Comparison of ENCODE assay signal across 7 mouse cellular contexts in genomic region chr3:66981101-66981661, GRCm38 (mm10). TPM values are rescaled to one million over a fixed set of nuclear protein-coding genes. Genes with fewer than 3 reads are reported as not detected.
A peak's percentile ranks its signal among the peaks of the same experiment; 100 is the strongest.
DNase-seq lines count a peak whose midpoint lies in the region; ATAC-seq and TF ChIP-seq lines count a peak whose summit lies in the region.

Gene Rsrc1, plus strand, starts transcription at chr3:66981390.

- no peaks in the 10 kb centered on the region for H3K9me3 ChIP-seq in embryonic facial prominence, embryonic 15.5 days (replicated peaks)
- H3K9me3 ChIP-seq in heart, postnatal 0 days (replicated peaks; ENCODE audit: control insufficient read depth, low read length) = no peaks in the 10 kb centered on the region
- no peaks in the 10 kb centered on the region for H3K9me3 ChIP-seq in lung, postnatal 0 days (ENCODE audit: low read length)

- no peak for TF ChIP-seq CTCF in Patski (IDR thresholded peaks at IDR 0.05)
- TF ChIP-seq CTCF in heart, postnatal 0 days (IDR thresholded peaks at IDR 0.05; ENCODE audit: low read depth) = no peak
- TF ChIP-seq CTCF in lung, postnatal 0 days (IDR thresholded peaks at IDR 0.05) = no peak
- TF ChIP-seq CTCF in small intestine, adult 2 months (IDR thresholded peaks at IDR 0.05; ENCODE audit: extremely low read depth, insufficient read length, insufficient replicate concordance, low read depth, low read length) = no peak

- ATAC-seq in CD4-positive, CD25-positive, alpha-beta regulatory T cell, adult 4 months = no peak
- peak; percentile 63 for ATAC-seq in Patski
- ATAC-seq in embryonic facial prominence, embryonic 15.5 days (ENCODE audit: insufficient number of reproducible peaks, low FRiP score, low TSS enrichment, low read depth) = peak; percentile 59; the same call in 1 of the 2 replicates
- peak; percentile 37; the same call in 1 of the 2 replicates for ATAC-seq in heart, postnatal 0 days (ENCODE audit: insufficient read depth, low read depth)
- ATAC-seq in lung, postnatal 0 days = peak; percentile 60

- TF ChIP-seq POLR2A in small intestine, adult 2 months (IDR thresholded peaks at IDR 0.05; ENCODE audit: low read depth, low read length) = no peak

- CTCF ChIA-PET in Patski (lab: Charles Lee) = no interaction called here

- H3K27me3 ChIP-seq in Patski = no peaks in the 10 kb centered on the region
- H3K27me3 ChIP-seq in embryonic facial prominence, embryonic 15.5 days = peaks cover 53% of the 10 kb centered on the region
- H3K27me3 ChIP-seq in heart, postnatal 0 days (ENCODE audit: control insufficient read depth, insufficient read depth, low read length) = peaks cover 85% of the 10 kb centered on the region
- peaks cover 80% of the 10 kb centered on the region for H3K27me3 ChIP-seq in lung, postnatal 0 days (replicated peaks; ENCODE audit: insufficient read depth, low read length)
- H3K27me3 ChIP-seq in small intestine, adult 2 months (ENCODE audit: control insufficient read depth, insufficient read depth, low read length) = peaks cover 61% of the 10 kb centered on the region

- peak within 1 kb of the TSS; percentile 85 for H3K4me2 ChIP-seq in embryonic facial prominence, embryonic 15.5 days (replicated peaks)
- peak within 1 kb of the TSS; percentile 76 for H3K4me2 ChIP-seq in heart, postnatal 0 days (ENCODE audit: low read depth, low read length)
- H3K4me2 ChIP-seq in lung, postnatal 0 days (replicated peaks; ENCODE audit: low read depth, low read length) = peak within 1 kb of the TSS; percentile 61

- no peaks in the 10 kb centered on the region for H3K36me3 ChIP-seq in embryonic facial prominence, embryonic 15.5 days
- H3K36me3 ChIP-seq in heart, postnatal 0 days (replicated peaks; ENCODE audit: control insufficient read depth, insufficient read depth, low read length) = no peaks in the 10 kb centered on the region
- H3K36me3 ChIP-seq in lung, postnatal 0 days (ENCODE audit: insufficient read depth, low read length) = no peaks in the 10 kb centered on the region
- no peaks in the 10 kb centered on the region for H3K36me3 ChIP-seq in small intestine, adult 2 months (ENCODE audit: control insufficient read depth, insufficient read depth, low read length)

- H3K4me3 ChIP-seq in embryonic facial prominence, embryonic 15.5 days (replicated peaks) = peak within 1 kb of the TSS; percentile 60
- H3K4me3 ChIP-seq in heart, postnatal 0 days (ENCODE audit: low read depth, low read length) = peak within 1 kb of the TSS; percentile 54
- peak within 1 kb of the TSS; percentile 40 for H3K4me3 ChIP-seq in lung, postnatal 0 days (ENCODE audit: low read depth, low read length)
- peak within 1 kb of the TSS; percentile 73 for H3K4me3 ChIP-seq in small intestine, adult 2 months (ENCODE audit: low read depth, low read length)

- POLR2A ChIA-PET in Patski (lab: Charles Lee) = interaction anchor here (0.6 to 1.3 kb wide), 4 partner anchors 9 to 418 kb away, joined by 3 to 6 read pairs (median 4); no protein-coding TSS in a partner anchor

- WGBS in embryonic facial prominence, embryonic 15.5 days = under 1% methylated on average over 55 of the region's 62 CpGs
- under 1% methylated on average over 48 of the region's 62 CpGs for WGBS in heart, postnatal 0 days
- 2% methylated on average over 51 of the region's 62 CpGs for WGBS in lung, postnatal 0 days
- WGBS in small intestine, adult 2 months = 1% methylated on average over 56 of the region's 62 CpGs

- H3K9ac ChIP-seq in embryonic facial prominence, embryonic 15.5 days = peak within 1 kb of the TSS; percentile 42
- peak within 1 kb of the TSS; percentile 22; the same call in 1 of the 2 replicates for H3K9ac ChIP-seq in heart, postnatal 0 days (replicated peaks; ENCODE audit: low read depth, low read length)
- H3K9ac ChIP-seq in lung, postnatal 0 days (replicated peaks; ENCODE audit: low read depth) = no peak within 1 kb of the TSS

- peaks cover 26% of the 10 kb centered on the region for H3K4me1 ChIP-seq in embryonic facial prominence, embryonic 15.5 days
- peaks cover 17% of the 10 kb centered on the region for H3K4me1 ChIP-seq in heart, postnatal 0 days (ENCODE audit: control insufficient read depth, insufficient read depth)
- H3K4me1 ChIP-seq in lung, postnatal 0 days (ENCODE audit: insufficient read depth, low read depth, low read length) = peaks cover 9% of the 10 kb centered on the region; the same call in 1 of the 2 replicates
- peaks cover 14% of the 10 kb centered on the region for H3K4me1 ChIP-seq in small intestine, adult 2 months (ENCODE audit: control insufficient read depth, insufficient read depth, insufficient read length, low read length)

- no peak for DNase-seq in Patski (ENCODE audit: low read depth, low spot score)
- DNase-seq in heart, postnatal 0 days (ENCODE audit: low spot score) = no peak
- DNase-seq in kidney, postnatal 25 days = peak; percentile 66 to 83
- DNase-seq in lung, postnatal 0 days (ENCODE audit: low spot score) = peak; percentile 32

- in situ Hi-C loops in Patski (cut with MboI; ENCODE audit: low pct_unique_long_range_greater_than_20kb) = loop anchor here (10.0 to 25.0 kb wide), 4 partner anchors 364 to 1019 kb away; partner anchors contain the start of genes Ccnl1 and Veph1

- H3K27ac ChIP-seq in embryonic facial prominence, embryonic 15.5 days (replicated peaks) = peak within 1 kb of the TSS; percentile 85
- H3K27ac ChIP-seq in heart, postnatal 0 days (ENCODE audit: low read depth) = no peak within 1 kb of the TSS
- no peak within 1 kb of the TSS for H3K27ac ChIP-seq in lung, postnatal 0 days (ENCODE audit: low read length)
- H3K27ac ChIP-seq in small intestine, adult 2 months (ENCODE audit: insufficient read depth, low read depth, low read length) = no peak within 1 kb of the TSS

- no peak for TF ChIP-seq EP300 in heart, postnatal 0 days (IDR thresholded peaks at IDR 0.05; ENCODE audit: low read depth)
- no peak for TF ChIP-seq EP300 in lung, postnatal 0 days (IDR thresholded peaks at IDR 0.05)

RNA-seq across cellular contexts. Expression of gene Rsrc1, which starts in this region (rescaled TPM):
- 10 to 100 TPM; 38.8 to 47.0 TPM for polyA plus RNA-seq in CD4-positive, CD25-positive, alpha-beta regulatory T cell, adult 4 months (2017; shearing (Covaris generic))
- 103 TPM for polyA plus RNA-seq in Patski (2021)
- polyA plus RNA-seq in embryonic facial prominence, embryonic 15.5 days (2015; fragmentation: Nextera tagmentation; extraction: Ambion mirVana) = 38.4 and 39.6 TPM in 2 replicates
- 13.1 and 13.3 TPM in 2 replicates for total RNA-seq in heart, postnatal 0 days (2014; rRNA removed; ENCODE audit: low replicate concordance)
- polyA plus RNA-seq in heart, postnatal 0 days (2015; fragmentation: Nextera tagmentation; extraction: Ambion mirVana) = 13.2 and 15.0 TPM in 2 replicates
- 15.7 and 18.9 TPM in 2 replicates for polyA plus RNA-seq in lung, postnatal 0 days (2015; fragmentation: Nextera tagmentation; extraction: Ambion mirVana)
- polyA plus RNA-seq in small intestine, adult 2 months (2012; rRNA removed) = 0.95 and 1.3 TPM in 2 replicates

Comparison
In these comparisons a context has a peak if more than half of its experiments do, and no peak if none do; other contexts are left out.
1. DNase-seq: peak in kidney, postnatal 25 days (2 of 2) and lung, postnatal 0 days (single experiment); none in Patski (single experiment) and heart, postnatal 0 days (single experiment).
2. Peak in every context shown above with its lines, with median percentiles within 50 percentile points of each other: H3K4me2 ChIP-seq and H3K4me3 ChIP-seq.